Mouse (Mus musculus): ENCODE measurements around the gene Adm.

Gene Adm

GRCm38 (mm10) chr7:110668247-110668646, 40.8 kb downstream of the Adm start:
- DNase-seq, result no peak

DNA sequence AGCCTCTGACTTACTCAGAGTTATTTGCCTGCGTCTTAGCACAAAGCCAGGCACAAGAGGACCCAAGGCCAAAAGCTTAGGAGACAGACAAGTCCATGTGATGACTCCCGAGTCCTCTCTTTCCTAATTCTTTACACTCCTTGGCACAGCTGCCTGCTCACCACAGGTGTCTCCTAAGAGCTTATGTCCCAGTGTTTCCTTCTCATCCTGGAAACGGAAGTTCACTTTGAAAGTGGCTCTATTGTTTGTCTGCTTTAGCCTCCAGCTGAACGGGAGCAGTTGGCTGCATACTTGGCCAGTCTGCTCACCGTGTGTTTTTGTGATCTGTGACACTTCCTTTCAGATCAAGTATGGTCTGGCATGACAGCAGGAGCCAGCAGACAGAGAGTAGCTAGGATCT, 41.3 kb downstream of the Adm start:
- no peak for DNase-seq

GRCm38 (mm10) chr7:110671121-110671680, 43.7 kb downstream of the Adm start:
- DNase-seq, result no peak

Data from cerebellum, adult 11 months (tissue).